Mouse (Mus musculus) hindbrain, embryonic 12.5 days (tissue): ENCODE data around the gene Scrn3. TPM values are rescaled to one million over a fixed set of nuclear protein-coding genes. Genes with fewer than 3 reads are reported as not detected.

Experiments
- ATAC-seq: fragments of 200-750 bp; cut with Nextera tagmentation; 2 replicates; pipeline ENCODE4 v1.8.0; 2017; ENCODE audit warnings: moderate TSS enrichment; ENCODE audit not compliant: low FRiP score
- H3K27ac ChIP-seq: fragments of 300-500 bp; sonication (generic); 2 replicates; pipeline ENCODE4 v1.5.1; 2016; ENCODE audit warnings: mild to moderate bottlenecking
- H3K27me3 ChIP-seq: fragments of 300-500 bp; sonication (generic); 2 replicates; pipeline ENCODE4 v1.6.1; 2016; ENCODE audit warnings: mild to moderate bottlenecking
- H3K36me3 ChIP-seq: fragments of 300-500 bp; sonication (generic); 2 replicates; pipeline ENCODE4 v1.6.1; 2016; ENCODE audit warnings: mild to moderate bottlenecking
- H3K4me1 ChIP-seq: fragments of 300-500 bp; sonication (generic); 2 replicates; pipeline ENCODE4 v1.6.1; 2016
- H3K4me2 ChIP-seq: fragments of 300-500 bp; sonication (generic); replicated peaks from 2 replicates; pipeline ENCODE4 v1.6.1; 2016; ENCODE audit warnings: mild to moderate bottlenecking
- H3K4me3 ChIP-seq: fragments of 300-500 bp; sonication (generic); 2 replicates; pipeline ENCODE4 v1.5.1; 2016; ENCODE audit warnings: mild to moderate bottlenecking
- H3K9ac ChIP-seq: fragments of 300-500 bp; sonication (generic); 2 replicates; pipeline ENCODE4 v1.6.1; 2016; ENCODE audit warnings: mild to moderate bottlenecking, moderate library complexity
- H3K9me3 ChIP-seq: fragments of 300-500 bp; sonication (generic); replicated peaks from 2 replicates; pipeline ENCODE4 v1.6.1; 2016; ENCODE audit warnings: mild to moderate bottlenecking
- WGBS: fragments of 180-500 bp; shearing (Covaris S2); methylation state at CpG from one replicate; pipeline ENCODE4 v1.1.7; 2016; 5-methylcytosine and 5-hydroxymethylcytosine counted together
- polyA plus RNA-seq: library from polyadenylated mRNA; unstranded; fragments of >200 nt; fragmentation: Nextera tagmentation; extraction: Ambion mirVana; gene quantifications from 2 replicates; pipeline ENCODE4 v1.2.1, GENCODE M21; 2016

Gene Scrn3
- polyA plus RNA-seq, 1 experiment from 2014 or later: 13.2 TPM

- Histone ChIP-seq H3K4me3 (no peak overlapping the region), H3K27me3 (no peaks in the 10 kb centered on the region), H3K9me3 (no peaks in the 10 kb centered on the region), H3K9ac (no peak overlapping the region), H3K4me1 (peaks cover 8% of the 10 kb centered on the region), H3K27ac (no peak overlapping the region), H3K4me2 (no peak overlapping the region), H3K36me3 (no peaks in the 10 kb centered on the region)
- no peak for ATAC-seq
- 94% methylated on average over 5 of the region's 5 CpGs for WGBS
Measured at GRCm38 (mm10) chr2:73343701-73344100, 31.3 kb downstream of the Scrn3 start.

DNA sequence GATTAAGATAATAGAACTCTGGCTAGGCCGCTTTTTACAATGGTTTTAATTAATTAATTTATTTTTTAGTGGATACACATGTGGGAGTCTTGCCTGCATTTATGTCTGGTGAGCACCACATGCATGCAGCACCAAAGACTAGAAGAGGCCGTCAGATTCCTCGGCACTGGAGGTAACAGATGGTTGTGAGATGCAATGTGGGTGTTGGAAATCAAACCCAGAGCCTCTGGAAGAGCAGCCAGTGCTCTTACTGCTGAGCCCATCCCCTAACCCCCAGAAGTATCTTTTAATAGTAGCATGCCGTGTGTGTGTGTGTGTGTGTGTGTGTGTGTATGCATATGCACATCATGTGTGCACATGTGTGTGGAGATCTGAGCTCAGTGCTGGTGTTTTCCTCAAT lies 32.8 kb downstream of the Scrn3 start:
- H3K9me3 ChIP-seq: no peaks in the 10 kb centered on the region
- no peak for ATAC-seq
- peaks cover 8% of the 10 kb centered on the region for H3K4me1 ChIP-seq
- no peak overlapping the region for H3K4me3 ChIP-seq
- no peak overlapping the region for H3K27ac ChIP-seq
- no peaks in the 10 kb centered on the region for H3K27me3 ChIP-seq
- no peaks in the 10 kb centered on the region for H3K36me3 ChIP-seq
- 89% methylated on average over 4 of the region's 4 CpGs for WGBS
- H3K4me2 ChIP-seq: no peak overlapping the region
- H3K9ac ChIP-seq: no peak overlapping the region

DNA sequence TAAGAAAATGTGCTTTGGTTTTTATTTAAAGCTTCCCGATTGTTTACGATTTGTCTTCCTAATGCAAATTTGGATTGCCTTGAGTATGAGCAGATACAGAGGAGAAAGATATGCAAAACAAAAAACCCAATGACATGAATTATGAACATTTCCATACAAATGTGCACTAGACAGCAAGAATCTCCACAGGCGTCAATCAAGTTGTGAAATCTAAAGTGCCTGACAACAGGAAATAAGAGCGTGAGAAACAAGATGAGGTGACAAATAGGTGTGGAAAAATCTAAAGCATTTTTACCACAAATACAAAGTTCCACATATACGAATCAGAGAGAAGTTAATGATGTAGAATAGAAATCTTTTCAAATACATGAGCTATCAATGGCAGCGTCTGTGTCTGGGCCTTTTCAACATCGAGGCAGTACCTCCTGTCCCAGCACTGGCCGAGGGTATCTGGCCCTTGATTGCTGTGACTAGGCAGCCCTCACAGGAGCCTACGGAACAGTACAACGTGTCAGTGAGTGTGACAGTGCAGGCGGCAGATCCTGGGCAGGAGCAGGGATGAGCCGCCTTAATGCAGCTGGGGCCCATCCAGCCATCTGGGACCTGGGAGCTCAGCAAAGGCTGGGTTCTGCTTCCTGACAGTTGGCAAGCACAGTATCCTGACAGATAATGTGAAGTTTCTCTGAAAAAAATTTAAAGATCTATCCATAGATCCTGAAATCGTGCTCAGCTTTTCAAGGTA lies 34.1 kb downstream of the Scrn3 start:
- H3K36me3 ChIP-seq: no peaks in the 10 kb centered on the region
- H3K9me3 ChIP-seq: no peaks in the 10 kb centered on the region
- WGBS: 64% methylated on average over 13 of the region's 13 CpGs
- no peaks in the 10 kb centered on the region for H3K27me3 ChIP-seq
- peaks cover 8% of the 10 kb centered on the region for H3K4me1 ChIP-seq
- no peak overlapping the region for H3K4me3 ChIP-seq
- ATAC-seq: peak; percentile 56; the same call in 1 of the 2 replicates
- H3K4me2 ChIP-seq: no peak overlapping the region
- peak overlapping the region; percentile 25; the same call in 1 of the 2 replicates for H3K27ac ChIP-seq
- H3K9ac ChIP-seq: no peak overlapping the region

DNA sequence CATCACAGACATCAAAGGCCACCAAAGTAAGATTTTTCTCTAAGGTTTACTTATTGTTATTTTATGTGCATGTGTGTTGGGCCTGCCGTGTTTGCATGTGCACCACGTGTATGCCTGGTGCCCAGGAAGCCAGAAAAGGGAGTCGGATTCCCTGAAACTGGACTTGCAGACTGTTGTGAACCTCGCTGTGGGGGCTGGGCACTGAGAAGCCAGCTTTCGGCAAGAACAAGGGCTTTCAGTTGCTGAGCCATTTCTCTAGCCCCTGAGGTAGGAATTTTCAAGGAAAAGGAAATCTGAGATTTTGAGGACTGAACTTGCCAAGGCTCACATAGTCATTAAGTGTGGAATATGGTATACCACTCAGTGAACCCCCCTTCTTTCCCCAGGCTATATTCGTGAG lies 34.7 kb downstream of the Scrn3 start:
- Histone ChIP-seq H3K4me2 (no peak overlapping the region), H3K4me3 (no peak overlapping the region), H3K9me3 (no peaks in the 10 kb centered on the region), H3K36me3 (no peaks in the 10 kb centered on the region), H3K9ac (no peak overlapping the region), H3K27ac (no peak overlapping the region; the same call in 1 of the 2 replicates), H3K27me3 (no peaks in the 10 kb centered on the region), H3K4me1 (peaks cover 15% of the 10 kb centered on the region)
- ATAC-seq: no peak
- WGBS: 71% methylated on average over 6 of the region's 6 CpGs

- no peak overlapping the region for H3K4me2 ChIP-seq
- no peaks in the 10 kb centered on the region for H3K9me3 ChIP-seq
- ATAC-seq: no peak
- no peaks in the 10 kb centered on the region for H3K36me3 ChIP-seq
- H3K4me1 ChIP-seq: peaks cover 15% of the 10 kb centered on the region
- no peak overlapping the region for H3K9ac ChIP-seq
- H3K27ac ChIP-seq: no peak overlapping the region
- H3K27me3 ChIP-seq: no peaks in the 10 kb centered on the region
- 65% methylated on average over 9 of the region's 9 CpGs for WGBS
- no peak overlapping the region for H3K4me3 ChIP-seq
Measured at GRCm38 (mm10) chr2:73347766-73348165, 35.4 kb downstream of the Scrn3 start.

- Histone ChIP-seq H3K4me2 (no peak overlapping the region), H3K27ac (no peak overlapping the region), H3K4me1 (peaks cover 15% of the 10 kb centered on the region), H3K9me3 (no peaks in the 10 kb centered on the region), H3K36me3 (no peaks in the 10 kb centered on the region), H3K4me3 (no peak overlapping the region), H3K9ac (no peak overlapping the region), H3K27me3 (no peaks in the 10 kb centered on the region)
- ATAC-seq: no peak
- WGBS: 85% methylated on average over 6 of the region's 6 CpGs
Measured at GRCm38 (mm10) chr2:73348221-73348620, 35.8 kb downstream of the Scrn3 start.

DNA sequence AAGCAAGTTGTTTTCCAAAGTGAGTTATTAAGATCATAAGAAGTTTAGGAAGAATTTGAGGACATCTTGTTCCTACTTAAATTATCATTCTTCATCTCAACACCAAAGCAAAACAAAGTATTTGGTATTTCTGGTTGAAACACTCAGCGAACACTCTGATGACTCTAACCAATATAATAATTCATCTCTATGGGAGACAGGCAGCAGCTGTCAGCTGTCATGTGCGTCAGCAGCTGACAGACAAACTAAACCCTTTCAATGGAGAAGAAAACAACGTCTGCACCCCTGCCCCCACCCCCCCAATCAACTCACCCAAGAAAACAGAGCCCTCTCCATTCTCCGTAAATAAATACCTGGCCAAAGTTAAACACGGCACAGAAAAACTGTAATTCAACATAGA lies 39.1 kb downstream of the Scrn3 start:
- Histone ChIP-seq H3K27ac (no peak overlapping the region), H3K4me1 (peaks cover 14% of the 10 kb centered on the region), H3K4me3 (no peak overlapping the region), H3K9me3 (no peaks in the 10 kb centered on the region), H3K4me2 (no peak overlapping the region), H3K27me3 (no peaks in the 10 kb centered on the region), H3K9ac (no peak overlapping the region), H3K36me3 (no peaks in the 10 kb centered on the region)
- WGBS: 50% methylated on average over 5 of the region's 5 CpGs
- ATAC-seq: no peak

GRCm38 (mm10) chr2:73351927-73352374 lies 39.5 kb downstream of the Scrn3 start:
- no peaks in the 10 kb centered on the region for H3K36me3 ChIP-seq
- H3K27ac ChIP-seq: no peak overlapping the region
- no peaks in the 10 kb centered on the region for H3K9me3 ChIP-seq
- no peak overlapping the region for H3K9ac ChIP-seq
- WGBS: 58% methylated on average over 7 of the region's 7 CpGs
- ATAC-seq: no peak
- peaks cover 10% of the 10 kb centered on the region; the same call in 1 of the 2 replicates for H3K4me1 ChIP-seq
- no peak overlapping the region for H3K4me2 ChIP-seq
- H3K27me3 ChIP-seq: no peaks in the 10 kb centered on the region
- no peak overlapping the region for H3K4me3 ChIP-seq

- no peak overlapping the region for H3K27ac ChIP-seq
- H3K4me2 ChIP-seq: no peak overlapping the region
- no peaks in the 10 kb centered on the region for H3K9me3 ChIP-seq
- H3K9ac ChIP-seq: no peak overlapping the region
- peaks cover 2% of the 10 kb centered on the region; the same call in 1 of the 2 replicates for H3K4me1 ChIP-seq
- WGBS: 67% methylated on average over 18 of the region's 18 CpGs
- H3K36me3 ChIP-seq: 0 out of 2 replicates have a peak, but pooled peaks cover 2% of the 10 kb centered on the region
- no peak for ATAC-seq
- no peak overlapping the region for H3K4me3 ChIP-seq
- no peaks in the 10 kb centered on the region for H3K27me3 ChIP-seq
Measured at GRCm38 (mm10) chr2:73357004-73357403, 44.6 kb downstream of the Scrn3 start.

DNA sequence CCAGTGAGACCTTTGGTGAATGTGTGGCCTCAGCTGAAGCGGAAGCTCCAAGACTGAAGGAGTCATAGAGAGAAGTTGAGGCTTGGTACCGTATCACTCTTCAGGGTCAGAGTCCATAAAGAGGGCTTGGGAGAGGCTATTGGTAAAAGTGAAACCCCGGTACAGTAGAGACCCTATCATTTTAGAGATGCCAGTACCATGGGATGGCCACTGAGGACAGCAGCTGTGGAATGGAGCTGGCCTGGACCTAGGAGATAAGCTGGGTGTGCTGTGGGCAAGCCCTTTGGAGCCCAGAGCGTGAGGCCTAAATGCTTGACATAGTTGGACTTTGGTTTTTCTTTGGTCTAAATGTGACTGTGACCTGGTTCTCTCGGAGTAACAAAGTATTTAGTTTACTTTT lies 47.5 kb downstream of the Scrn3 start:
- ATAC-seq: no peak
- WGBS: 95% methylated on average over 5 of the region's 5 CpGs

GRCm38 (mm10) chr2:73360536-73360935 lies 48.1 kb downstream of the Scrn3 start:
- no peak overlapping the region for H3K4me2 ChIP-seq
- no peak overlapping the region for H3K27ac ChIP-seq
- no peak overlapping the region for H3K4me3 ChIP-seq
- H3K9me3 ChIP-seq: no peaks in the 10 kb centered on the region
- no peaks in the 10 kb centered on the region for H3K27me3 ChIP-seq
- H3K36me3 ChIP-seq: 0 out of 2 replicates have a peak, but pooled peaks cover 4% of the 10 kb centered on the region
- no peak overlapping the region for H3K9ac ChIP-seq
- no peak for ATAC-seq
- WGBS: 81% methylated on average over 2 of the region's 2 CpGs
- H3K4me1 ChIP-seq: no peaks in the 10 kb centered on the region

More for the DNA sequence above, 47.5 kb downstream of the Scrn3 start:
- Histone ChIP-seq H3K9ac (no peak overlapping the region), H3K4me2 (no peak overlapping the region), H3K27me3 (no peaks in the 10 kb centered on the region), H3K4me1 (no peaks in the 10 kb centered on the region), H3K27ac (no peak overlapping the region), H3K4me3 (no peak overlapping the region), H3K9me3 (no peaks in the 10 kb centered on the region), H3K36me3 (0 out of 2 replicates have a peak, but pooled peaks cover 4% of the 10 kb centered on the region)

GRCm38 (mm10) chr2:73363448-73363847 lies 51.0 kb downstream of the Scrn3 start:
- H3K4me3 ChIP-seq: no peak overlapping the region
- H3K4me1 ChIP-seq: no peaks in the 10 kb centered on the region
- 80% methylated on average over 5 of the region's 5 CpGs for WGBS
- no peaks in the 10 kb centered on the region for H3K9me3 ChIP-seq
- H3K27me3 ChIP-seq: no peaks in the 10 kb centered on the region
- no peak overlapping the region for H3K9ac ChIP-seq
- ATAC-seq: no peak
- H3K36me3 ChIP-seq: 0 out of 2 replicates have a peak, but pooled peaks cover 4% of the 10 kb centered on the region
- H3K4me2 ChIP-seq: no peak overlapping the region
- H3K27ac ChIP-seq: no peak overlapping the region
